Mouse (Mus musculus): Measurements from ENCODE around the gene Gm15013. TPM values are rescaled to one million over a fixed set of nuclear protein-coding genes. Genes with fewer than 3 reads are reported as not detected.
"Not testable (repeated sequence)": the region's sequence is repeated elsewhere in the genome, so short reads cannot be mapped to it uniquely, and the experiment has no call there.

The Gm15013 gene
- polyA plus RNA-seq (2014; fragmentation: Nextera tagmentation; extraction: Ambion mirVana) = not detected in 2 replicates

- WGBS = 93% methylated on average over 8 of the region's 8 CpGs
- DNase-seq (ENCODE audit: low spot score) (no peak), ATAC-seq (replicated peaks; ENCODE audit: insufficient number of reproducible peaks, low FRiP score, low TSS enrichment, low read depth) (no peak)
- Histone ChIP-seq H3K4me2 (ENCODE audit: low read depth, low read length) (no peak within 1 kb of the TSS), H3K4me3 (ENCODE audit: low read depth, low read length) (no peak within 1 kb of the TSS), H3K27ac (replicated peaks; ENCODE audit: low read depth, low read length) (no peak within 1 kb of the TSS), H3K9ac (replicated peaks; ENCODE audit: low read length) (no peak within 1 kb of the TSS), H3K27me3 (ENCODE audit: control insufficient read depth, insufficient read depth, low read length) (no peaks in the 10 kb centered on the region), H3K4me1 (ENCODE audit: control insufficient read depth, insufficient read depth, low read length) (no peaks in the 10 kb centered on the region), H3K36me3 (replicated peaks; ENCODE audit: control insufficient read depth, insufficient read depth, low read depth, low read length) (no peaks in the 10 kb centered on the region), H3K9me3 (replicated peaks; ENCODE audit: control insufficient read depth, low read length) (no peaks in the 10 kb centered on the region)
Measured at GRCm38 (mm10) chrX:139714381-139714780, at the start of gene Gm15013. TSS of gene Gm15013 (minus strand) at chrX:139714481.

- Histone ChIP-seq H3K4me3 (ENCODE audit: low read depth, low read length) (no peak overlapping the region), H3K27me3 (ENCODE audit: control insufficient read depth, insufficient read depth, low read length) (no peaks in the 10 kb centered on the region), H3K4me1 (ENCODE audit: control insufficient read depth, insufficient read depth, low read length) (no peaks in the 10 kb centered on the region), H3K4me2 (ENCODE audit: low read depth, low read length) (no peak overlapping the region), H3K27ac (replicated peaks; ENCODE audit: low read depth, low read length) (no peak overlapping the region), H3K9ac (replicated peaks; ENCODE audit: low read length) (no peak overlapping the region), H3K36me3 (replicated peaks; ENCODE audit: control insufficient read depth, insufficient read depth, low read depth, low read length) (no peaks in the 10 kb centered on the region), H3K9me3 (replicated peaks; ENCODE audit: control insufficient read depth, low read length) (no peaks in the 10 kb centered on the region)
- DNase-seq (ENCODE audit: low spot score) (peak; percentile 50), ATAC-seq (replicated peaks; ENCODE audit: insufficient number of reproducible peaks, low FRiP score, low TSS enrichment, low read depth) (no peak)
- WGBS = 84% methylated on average over 2 of the region's 2 CpGs
Measured at GRCm38 (mm10) chrX:139762546-139762945, 48.3 kb upstream of the Gm15013 start.

- H3K4me1 ChIP-seq (ENCODE audit: control insufficient read depth, insufficient read depth, low read length); H3K9me3 ChIP-seq (replicated peaks; ENCODE audit: control insufficient read depth, low read length); H3K9ac ChIP-seq (replicated peaks; ENCODE audit: low read length); H3K4me2 ChIP-seq (ENCODE audit: low read depth, low read length); ATAC-seq (replicated peaks; ENCODE audit: insufficient number of reproducible peaks, low FRiP score, low TSS enrichment, low read depth); H3K27me3 ChIP-seq (ENCODE audit: control insufficient read depth, insufficient read depth, low read length); DNase-seq (ENCODE audit: low spot score); H3K4me3 ChIP-seq (ENCODE audit: low read depth, low read length); H3K36me3 ChIP-seq (replicated peaks; ENCODE audit: control insufficient read depth, insufficient read depth, low read depth, low read length); H3K27ac ChIP-seq (replicated peaks; ENCODE audit: low read depth, low read length): not testable (repeated sequence)
- WGBS = 92% methylated on average over 3 of the region's 3 CpGs
Measured at GRCm38 (mm10) chrX:139758634-139759033, 44.4 kb upstream of the Gm15013 start.

- no peaks in the 10 kb centered on the region for H3K36me3 ChIP-seq (replicated peaks; ENCODE audit: control insufficient read depth, insufficient read depth, low read depth, low read length)
- ATAC-seq (replicated peaks; ENCODE audit: insufficient number of reproducible peaks, low FRiP score, low TSS enrichment, low read depth) = no peak
- H3K4me1 ChIP-seq (ENCODE audit: control insufficient read depth, insufficient read depth, low read length) = no peaks in the 10 kb centered on the region
- peak; percentile 67 for DNase-seq (ENCODE audit: low spot score)
- 4% methylated on average over 1 of the region's 1 CpGs for WGBS
- no peak overlapping the region for H3K27ac ChIP-seq (replicated peaks; ENCODE audit: low read depth, low read length)
- no peak overlapping the region for H3K9ac ChIP-seq (replicated peaks; ENCODE audit: low read length)
- H3K27me3 ChIP-seq (ENCODE audit: control insufficient read depth, insufficient read depth, low read length) = no peaks in the 10 kb centered on the region
- H3K4me2 ChIP-seq (ENCODE audit: low read depth, low read length) = no peak overlapping the region
- H3K9me3 ChIP-seq (replicated peaks; ENCODE audit: control insufficient read depth, low read length) = no peaks in the 10 kb centered on the region
- H3K4me3 ChIP-seq (ENCODE audit: low read depth, low read length) = no peak overlapping the region
Measured at GRCm38 (mm10) chrX:139751855-139752254, 37.6 kb upstream of the Gm15013 start.

GRCm38 (mm10) chrX:139737066-139737465 is 22.8 kb upstream of the Gm15013 start:
- 91% methylated on average over 5 of the region's 5 CpGs for WGBS
- Histone ChIP-seq H3K4me1 (ENCODE audit: control insufficient read depth, insufficient read depth, low read length) (no peaks in the 10 kb centered on the region), H3K4me3 (ENCODE audit: low read depth, low read length) (no peak overlapping the region), H3K9ac (replicated peaks; ENCODE audit: low read length) (no peak overlapping the region), H3K4me2 (ENCODE audit: low read depth, low read length) (no peak overlapping the region), H3K36me3 (replicated peaks; ENCODE audit: control insufficient read depth, insufficient read depth, low read depth, low read length) (no peaks in the 10 kb centered on the region), H3K27me3 (ENCODE audit: control insufficient read depth, insufficient read depth, low read length) (no peaks in the 10 kb centered on the region), H3K9me3 (replicated peaks; ENCODE audit: control insufficient read depth, low read length) (no peaks in the 10 kb centered on the region), H3K27ac (replicated peaks; ENCODE audit: low read depth, low read length) (no peak overlapping the region)
- no peak for ATAC-seq (replicated peaks; ENCODE audit: insufficient number of reproducible peaks, low FRiP score, low TSS enrichment, low read depth)
- no peak for DNase-seq (ENCODE audit: low spot score)

- ATAC-seq (replicated peaks; ENCODE audit: insufficient number of reproducible peaks, low FRiP score, low TSS enrichment, low read depth) (no peak), DNase-seq (ENCODE audit: low spot score) (no peak)
- Histone ChIP-seq H3K9me3 (replicated peaks; ENCODE audit: control insufficient read depth, low read length) (no peaks in the 10 kb centered on the region), H3K27ac (replicated peaks; ENCODE audit: low read depth, low read length) (no peak overlapping the region), H3K4me2 (ENCODE audit: low read depth, low read length) (no peak overlapping the region), H3K4me1 (ENCODE audit: control insufficient read depth, insufficient read depth, low read length) (no peaks in the 10 kb centered on the region), H3K9ac (replicated peaks; ENCODE audit: low read length) (no peak overlapping the region), H3K4me3 (ENCODE audit: low read depth, low read length) (no peak overlapping the region), H3K27me3 (ENCODE audit: control insufficient read depth, insufficient read depth, low read length) (no peaks in the 10 kb centered on the region), H3K36me3 (replicated peaks; ENCODE audit: control insufficient read depth, insufficient read depth, low read depth, low read length) (no peaks in the 10 kb centered on the region)
- WGBS = 85% methylated on average over 3 of the region's 3 CpGs
Measured at GRCm38 (mm10) chrX:139730541-139730940, 16.3 kb upstream of the Gm15013 start.

GRCm38 (mm10) chrX:139722350-139722749 is 8.1 kb upstream of the Gm15013 start:
- Histone ChIP-seq H3K9me3 (replicated peaks; ENCODE audit: control insufficient read depth, low read length) (no peaks in the 10 kb centered on the region), H3K27ac (replicated peaks; ENCODE audit: low read depth, low read length) (no peak overlapping the region), H3K4me1 (ENCODE audit: control insufficient read depth, insufficient read depth, low read length) (no peaks in the 10 kb centered on the region), H3K36me3 (replicated peaks; ENCODE audit: control insufficient read depth, insufficient read depth, low read depth, low read length) (no peaks in the 10 kb centered on the region), H3K4me2 (ENCODE audit: low read depth, low read length) (no peak overlapping the region), H3K4me3 (ENCODE audit: low read depth, low read length) (no peak overlapping the region), H3K9ac (replicated peaks; ENCODE audit: low read length) (no peak overlapping the region), H3K27me3 (ENCODE audit: control insufficient read depth, insufficient read depth, low read length) (no peaks in the 10 kb centered on the region)
- DNase-seq (ENCODE audit: low spot score) (no peak), ATAC-seq (replicated peaks; ENCODE audit: insufficient number of reproducible peaks, low FRiP score, low TSS enrichment, low read depth) (no peak)
- 89% methylated on average over 2 of the region's 2 CpGs for WGBS

GRCm38 (mm10) chrX:139684775-139685695 is 29.2 kb downstream of the Gm15013 start, which contains the start of gene Tbc1d8b:
TSS of gene Tbc1d8b (plus strand) at chrX:139684996.
- H3K9ac ChIP-seq (replicated peaks; ENCODE audit: low read length) = peak within 1 kb of the TSS; percentile 50
- peak; percentile 99 for ATAC-seq (replicated peaks; ENCODE audit: insufficient number of reproducible peaks, low FRiP score, low TSS enrichment, low read depth)
- no peaks in the 10 kb centered on the region for H3K9me3 ChIP-seq (replicated peaks; ENCODE audit: control insufficient read depth, low read length)
- no peaks in the 10 kb centered on the region for H3K27me3 ChIP-seq (ENCODE audit: control insufficient read depth, insufficient read depth, low read length)
- DNase-seq (ENCODE audit: low spot score) = peak; percentile 92
- WGBS = 16% methylated on average over 41 of the region's 43 CpGs
- peak within 1 kb of the TSS; percentile 50 for H3K4me3 ChIP-seq (ENCODE audit: low read depth, low read length)
- no peaks in the 10 kb centered on the region for H3K4me1 ChIP-seq (ENCODE audit: control insufficient read depth, insufficient read depth, low read length)
- peak within 1 kb of the TSS; percentile 64 for H3K4me2 ChIP-seq (ENCODE audit: low read depth, low read length)
- H3K36me3 ChIP-seq (replicated peaks; ENCODE audit: control insufficient read depth, insufficient read depth, low read depth, low read length) = no peaks in the 10 kb centered on the region
- no peak within 1 kb of the TSS for H3K27ac ChIP-seq (replicated peaks; ENCODE audit: low read depth, low read length)
